Mouse (Mus musculus) urinary bladder, postnatal 14 days (tissue): ENCODE measurements around the gene Bag2.

Experiments used
- DNase-seq: peaks from one replicate; pipeline ENCODE4 v3.0.0; 2021; ENCODE audit warnings: low spot score

Gene Bag2

GRCm38 (mm10) chr1:33757491-33758041 is at the start of gene Bag2:
Gene Bag2, minus strand, starts transcription at chr1:33757795.
- DNase-seq, result peak; percentile 70

DNA sequence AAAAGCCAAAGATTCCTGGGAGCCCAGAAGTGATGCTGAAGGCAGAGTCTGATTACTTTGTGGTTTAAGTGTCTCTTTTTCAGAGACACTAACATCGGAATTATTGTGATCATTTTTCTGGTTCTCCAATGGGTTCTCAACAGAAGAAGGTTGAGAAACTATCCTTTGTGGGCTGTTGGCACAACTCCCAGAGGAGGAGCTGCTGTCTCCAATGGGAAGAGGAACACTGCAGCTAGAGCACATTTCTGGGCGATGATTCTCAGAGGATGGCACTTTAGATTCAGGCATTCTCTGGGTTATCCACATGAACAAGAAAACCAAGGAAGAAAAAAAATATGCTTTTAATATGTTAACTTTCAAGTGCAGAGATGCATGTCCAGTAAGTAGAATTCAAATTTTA is 45.7 kb upstream of the Bag2 start:
- DNase-seq, result no peak

GRCm38 (mm10) chr1:33799620-33800019 is 42.0 kb upstream of the Bag2 start:
- DNase-seq, result peak; percentile 31

- peak; percentile 14 for DNase-seq
Observed at GRCm38 (mm10) chr1:33788493-33788892, 30.9 kb upstream of the Bag2 start.

DNA sequence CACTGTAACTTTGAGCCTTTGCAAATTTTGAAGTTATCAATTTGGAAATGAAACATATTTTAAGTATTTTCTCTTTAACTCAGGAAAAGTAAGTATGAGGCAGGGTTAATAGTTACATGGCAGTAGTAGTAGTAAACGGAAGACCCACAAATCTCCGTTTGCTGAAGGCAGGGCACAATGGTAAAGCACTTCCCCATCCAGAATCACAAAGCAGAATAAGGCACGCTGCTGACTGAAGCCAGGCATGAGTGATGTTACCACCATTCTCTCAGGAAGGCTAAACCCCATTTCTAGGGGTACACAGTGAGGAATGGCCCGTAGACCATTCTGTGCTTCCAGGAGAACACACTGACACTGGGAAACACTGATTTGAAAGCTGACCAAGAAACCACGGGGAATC is 30.5 kb upstream of the Bag2 start:
- DNase-seq, result no peak

GRCm38 (mm10) chr1:33784561-33784960 is 27.0 kb upstream of the Bag2 start:
- DNase-seq, result no peak

GRCm38 (mm10) chr1:33776175-33776611 is 18.6 kb upstream of the Bag2 start:
- no peak for DNase-seq

DNA sequence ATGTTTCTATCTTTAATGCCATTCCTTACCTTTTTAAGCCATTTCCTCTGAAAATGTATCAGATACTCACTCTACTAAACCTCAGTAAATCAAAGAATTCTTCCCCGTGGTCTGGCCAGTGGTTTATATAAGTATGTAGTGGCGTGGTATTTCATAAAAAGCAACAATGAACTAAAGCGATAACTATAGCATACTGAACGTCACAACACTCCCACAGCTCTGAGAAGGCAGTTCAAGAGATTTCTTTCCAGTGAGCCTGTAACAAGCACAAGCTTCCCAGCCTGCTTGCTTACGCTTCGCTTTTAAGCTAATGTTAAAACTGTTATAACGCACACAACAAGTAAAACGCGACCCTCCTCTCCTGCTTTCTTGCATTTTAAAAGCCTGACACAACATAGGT is 14.5 kb upstream of the Bag2 start:
- no peak for DNase-seq

DNA sequence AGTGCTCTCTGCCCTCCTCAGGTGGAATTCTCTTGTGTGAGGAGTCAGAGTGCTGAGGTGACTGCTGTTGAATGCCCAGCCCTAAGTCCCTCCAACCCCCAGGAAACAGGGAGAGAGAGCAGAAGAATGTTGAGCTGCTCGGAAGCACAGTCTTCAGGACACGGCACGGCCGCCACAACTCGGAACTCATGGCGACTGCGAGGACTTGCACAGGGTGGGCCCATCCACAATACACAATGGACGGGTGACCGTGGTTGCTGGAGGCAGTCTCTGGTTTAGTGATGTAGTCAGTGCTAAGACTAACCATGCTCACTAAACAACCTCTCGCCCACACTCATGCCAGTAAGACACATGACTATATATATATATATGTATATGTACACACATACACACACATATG is 14.0 kb upstream of the Bag2 start:
- DNase-seq, result no peak

DNA sequence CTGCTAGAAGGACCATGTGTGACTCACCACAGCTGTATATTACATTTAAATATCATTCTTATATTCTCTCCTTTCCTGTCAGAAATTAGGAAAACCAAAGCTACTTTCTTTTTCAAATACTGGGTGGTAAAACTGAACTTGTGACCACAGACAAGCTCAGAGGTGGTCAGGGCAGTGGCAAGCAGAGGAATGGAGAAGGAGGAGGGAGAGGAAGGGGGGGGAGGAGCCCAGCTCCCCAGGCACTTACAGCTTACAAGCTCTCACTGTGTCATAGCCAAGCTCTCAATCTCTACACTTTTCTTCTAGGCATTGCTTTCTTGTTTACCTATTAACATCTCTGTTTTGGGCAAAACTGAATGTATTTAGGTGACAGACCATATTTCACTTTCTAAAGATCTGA is 11.2 kb upstream of the Bag2 start:
- DNase-seq, result no peak

- DNase-seq, result no peak
Observed at GRCm38 (mm10) chr1:33768091-33768787, 10.6 kb upstream of the Bag2 start.

GRCm38 (mm10) chr1:33766520-33767508 is 9.2 kb upstream of the Bag2 start:
- no peak for DNase-seq

GRCm38 (mm10) chr1:33765468-33766080 is 8.0 kb upstream of the Bag2 start:
- no peak for DNase-seq

- DNase-seq, result no peak
Observed at GRCm38 (mm10) chr1:33763826-33764225, 6.2 kb upstream of the Bag2 start.

GRCm38 (mm10) chr1:33758488-33758887 is 893 bp upstream of the Bag2 start:
- no peak for DNase-seq

DNA sequence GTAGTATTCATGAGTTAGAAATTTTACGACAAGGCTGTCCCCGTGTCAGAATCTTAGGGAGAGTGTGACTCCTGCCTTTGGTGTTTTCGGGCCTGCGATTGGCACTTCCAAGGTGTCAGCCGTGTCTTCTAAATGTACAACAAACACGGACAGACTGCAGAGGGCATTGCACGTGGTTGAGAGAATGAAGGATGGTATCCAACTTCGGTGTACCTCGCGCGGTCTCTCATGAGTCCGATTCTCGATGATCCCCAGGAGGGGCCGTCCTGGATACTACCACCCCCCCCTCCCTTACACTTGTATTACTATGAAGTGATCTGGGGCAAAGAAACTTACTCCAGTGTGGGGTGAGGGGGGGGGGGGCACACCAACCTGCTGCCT is 572 bp downstream of the Bag2 start:
- peak; percentile 18 for DNase-seq

DNA sequence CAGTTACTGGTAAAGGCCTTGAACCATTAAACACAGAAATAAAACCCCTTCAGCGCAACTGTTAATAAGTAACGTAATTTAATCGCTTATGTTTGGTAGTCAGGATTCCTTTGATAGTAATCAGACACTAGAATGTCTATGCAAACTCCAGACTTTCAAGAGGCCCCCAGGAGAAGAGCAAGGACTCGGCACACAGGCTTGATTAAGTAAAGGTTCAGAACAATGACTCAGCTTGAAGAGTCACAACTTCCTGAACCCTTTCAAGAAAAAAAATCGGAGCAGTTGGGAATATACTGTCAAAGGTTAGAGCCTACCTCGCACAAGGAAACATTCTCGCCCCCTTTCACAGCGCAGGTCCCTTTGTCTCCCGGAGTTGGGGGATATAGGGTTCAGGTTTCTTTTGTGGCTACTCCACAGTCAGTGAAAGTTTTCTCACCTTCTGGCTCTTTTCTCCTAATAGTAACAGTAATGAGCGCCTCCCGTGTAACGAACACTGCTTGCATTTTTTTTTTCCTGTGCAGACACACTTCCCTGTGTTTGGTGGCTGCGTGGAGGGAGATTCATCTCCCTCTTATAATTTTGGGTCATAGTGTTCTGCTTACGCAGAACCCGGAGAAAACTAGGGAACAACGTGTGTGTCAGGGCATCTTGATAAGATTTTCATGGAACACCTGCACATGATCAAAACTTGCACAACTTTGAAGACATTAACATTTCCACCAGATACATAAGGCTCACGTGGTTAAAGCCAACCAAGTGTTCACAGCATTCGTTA is 1.1 kb downstream of the Bag2 start:
- no peak for DNase-seq

DNA sequence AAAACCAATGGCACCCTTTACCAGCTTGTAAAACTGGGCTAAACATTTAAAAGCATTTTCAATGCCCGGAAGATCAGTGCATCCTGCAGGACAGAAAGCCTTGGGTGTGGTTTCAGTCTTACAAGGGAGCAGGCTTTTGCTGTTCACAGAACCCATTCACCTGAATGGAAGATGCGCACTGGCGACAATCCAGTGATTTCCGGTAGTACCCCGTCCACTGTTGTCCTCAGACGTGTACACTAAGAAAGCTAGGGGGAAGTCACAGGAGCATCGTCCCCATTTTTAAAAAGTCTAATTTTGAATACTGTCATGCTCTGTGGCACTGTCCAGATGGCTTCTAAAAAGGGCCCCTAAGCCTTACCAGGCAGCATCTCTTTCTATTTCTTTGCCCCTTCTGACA is 1.8 kb downstream of the Bag2 start:
- no peak for DNase-seq

DNA sequence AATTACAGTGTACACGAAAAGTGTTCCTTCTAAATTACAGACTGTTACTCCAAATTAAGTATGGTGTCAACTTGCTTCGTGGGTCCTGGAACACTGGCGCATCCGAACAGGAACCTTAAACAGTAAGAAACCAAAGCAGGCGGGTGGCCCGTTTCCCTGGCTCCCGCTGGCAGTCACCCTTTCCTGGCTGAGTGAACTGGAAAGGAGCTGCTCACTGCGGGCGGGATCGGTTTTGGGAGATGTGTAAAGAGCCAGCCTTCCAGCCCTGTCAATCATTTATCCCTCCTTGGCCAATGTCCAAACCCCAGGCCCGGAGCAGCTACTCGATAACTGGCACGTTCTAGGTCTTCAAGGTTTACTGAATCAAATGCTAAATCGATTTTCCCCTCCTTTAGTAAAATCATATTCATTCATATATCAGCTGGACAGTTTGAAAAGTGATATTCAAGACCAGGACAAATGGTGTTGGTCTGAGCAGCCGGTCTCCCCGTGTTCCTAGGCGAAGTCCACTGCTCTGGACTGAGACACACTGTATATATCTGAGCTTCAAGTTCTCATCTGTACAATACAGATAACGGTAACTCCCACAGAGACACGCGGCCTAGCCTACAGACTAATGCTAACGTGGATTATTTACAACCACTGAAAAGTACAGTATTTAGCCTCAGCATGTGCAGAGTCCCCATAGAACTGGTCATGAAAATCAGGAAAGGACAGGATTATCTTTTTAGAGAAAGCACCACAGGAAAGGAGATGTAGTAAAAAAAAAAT is 2.4 kb downstream of the Bag2 start:
- DNase-seq, result no peak

DNA sequence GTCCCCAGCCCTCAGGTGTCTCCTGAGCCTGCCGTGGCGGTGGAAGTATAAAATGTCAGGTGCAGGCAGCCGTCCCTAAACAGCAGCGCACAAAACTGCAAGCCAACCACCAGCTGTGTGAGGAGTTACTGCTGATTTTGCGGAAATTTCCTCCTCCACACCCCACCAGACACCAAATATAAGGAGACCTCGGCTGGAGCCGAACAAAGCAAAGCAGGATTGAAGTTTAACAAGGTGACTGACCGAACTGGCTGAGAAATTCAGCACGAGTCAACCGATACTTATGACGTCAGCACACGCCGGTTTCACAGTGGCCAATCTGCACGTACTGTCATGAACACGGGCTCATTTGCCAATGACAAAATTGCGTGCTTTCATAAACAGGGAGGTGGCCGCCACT is 3.5 kb downstream of the Bag2 start:
- DNase-seq, result no peak

GRCm38 (mm10) chr1:33751283-33751682 is 6.3 kb downstream of the Bag2 start:
- no peak for DNase-seq
